Mouse (Mus musculus): ENCODE results near the gene Gtf3c5.
A peak's percentile ranks its signal among the peaks of the same experiment; 100 is the strongest.

Gtf3c5 gene

GRCm38 (mm10) chr2:28535263-28535540 lies 48.3 kb downstream of the Gtf3c5 start:
- DNase-seq (ENCODE audit: low read depth, low spot score) = no peak

- DNase-seq (ENCODE audit: low read depth, low spot score) = no peak
These were observed 48.9 kb downstream of the Gtf3c5 start for GRCm38 (mm10) chr2:28534436-28535262.

- DNase-seq (ENCODE audit: low read depth, low spot score) = no peak
These were observed 49.6 kb downstream of the Gtf3c5 start for GRCm38 (mm10) chr2:28533901-28534435.

GRCm38 (mm10) chr2:28532938-28533771 lies 50.4 kb downstream of the Gtf3c5 start:
- DNase-seq (ENCODE audit: low read depth, low spot score) = peak; percentile 90

GRCm38 (mm10) chr2:28530311-28530710 lies 53.2 kb downstream of the Gtf3c5 start:
- no peak for DNase-seq (ENCODE audit: low read depth, low spot score)

GRCm38 (mm10) chr2:28529856-28530255 lies 53.7 kb downstream of the Gtf3c5 start:
- no peak for DNase-seq (ENCODE audit: low read depth, low spot score)

- no peak for DNase-seq (ENCODE audit: low read depth, low spot score)
These were observed 55.2 kb downstream of the Gtf3c5 start for GRCm38 (mm10) chr2:28528354-28528730.

- no peak for DNase-seq (ENCODE audit: low read depth, low spot score)
These were observed 55.9 kb downstream of the Gtf3c5 start for GRCm38 (mm10) chr2:28527436-28528353.

- DNase-seq (ENCODE audit: low read depth, low spot score) = peak; percentile 78
These were observed 57.3 kb downstream of the Gtf3c5 start for GRCm38 (mm10) chr2:28525943-28526876.

GRCm38 (mm10) chr2:28525219-28525942 lies 58.2 kb downstream of the Gtf3c5 start:
- DNase-seq (ENCODE audit: low read depth, low spot score) = peak; percentile 82

GRCm38 (mm10) chr2:28524406-28524805 lies 59.1 kb downstream of the Gtf3c5 start:
- DNase-seq (ENCODE audit: low read depth, low spot score) = no peak

GRCm38 (mm10) chr2:28523643-28524117 lies 59.9 kb downstream of the Gtf3c5 start:
- DNase-seq (ENCODE audit: low read depth, low spot score) = peak; percentile 76

- DNase-seq (ENCODE audit: low read depth, low spot score) = no peak
These were observed 61.4 kb downstream of the Gtf3c5 start for GRCm38 (mm10) chr2:28522166-28522565.

- DNase-seq (ENCODE audit: low read depth, low spot score) = no peak
These were observed 61.9 kb downstream of the Gtf3c5 start for GRCm38 (mm10) chr2:28521571-28522151.

- DNase-seq (ENCODE audit: low read depth, low spot score) = no peak
These were observed 63.0 kb downstream of the Gtf3c5 start for GRCm38 (mm10) chr2:28520581-28520980.

GRCm38 (mm10) chr2:28518231-28518630 lies 65.3 kb downstream of the Gtf3c5 start:
- DNase-seq (ENCODE audit: low read depth, low spot score) = peak; percentile 91

GRCm38 (mm10) chr2:28517206-28517909 lies 66.2 kb downstream of the Gtf3c5 start:
- DNase-seq (ENCODE audit: low read depth, low spot score) = peak; percentile 92

Data from CD4-positive helper T cell, adult 2 months (primary cell).